Mouse (Mus musculus): ENCODE data around the gene Cars2. TPM values are rescaled to one million over a fixed set of nuclear protein-coding genes. Genes with fewer than 3 reads are reported as not detected.

Gene Cars2
- total and polyA plus RNA-seq, 3 experiments = 62.8 to 63.8 TPM; not detected in 1

GRCm38 (mm10) chr8:11478807-11479527 lies 71.6 kb downstream of the Cars2 start:
- no peak for DNase-seq (ENCODE audit: low read depth, low spot score)
- no peak overlapping the region for H3K27ac ChIP-seq (ENCODE audit: control insufficient read depth, low read depth, low read length)
- peaks cover 6% of the 10 kb centered on the region for H3K79me2 ChIP-seq (ENCODE audit: control insufficient read depth, insufficient read depth, low read length, poor library complexity)
- peaks cover 0 to 2% of the 10 kb centered on the region in 2 experiments; a peak in 1 of 4 replicates for H3K36me3 ChIP-seq (ENCODE audit: control insufficient read depth in 1 of 2, insufficient read depth in 2 of 2, low read length in 2 of 2)
- H3K9me3 ChIP-seq (replicated peaks; ENCODE audit: insufficient read depth, low read length) = no peaks in the 10 kb centered on the region
- H3K4me1 ChIP-seq (ENCODE audit: control insufficient read depth in 1 of 2, insufficient read depth in 2 of 2, low read length in 2 of 2) = peaks cover 0 to 4% of the 10 kb centered on the region in 2 experiments; a peak in 1 of 4 replicates
- H3K9ac ChIP-seq (ENCODE audit: control insufficient read depth, low read depth, low read length, poor library complexity, severe bottlenecking) = no peak overlapping the region
- no peak for TF ChIP-seq MXI1 (IDR thresholded peaks at IDR 0.05; ENCODE audit: low read depth, low read length)
- no peak for TF ChIP-seq GATA1 (IDR thresholded peaks at IDR 0.05; ENCODE audit: low read depth, low read length)
- no peak for TF ChIP-seq MYB (IDR thresholded peaks at IDR 0.05; ENCODE audit: low read depth, low read length)
- TF ChIP-seq GABPA (IDR thresholded peaks at IDR 0.05; ENCODE audit: low read depth, low read length) = no peak
- TF ChIP-seq MEF2A (IDR thresholded peaks at IDR 0.05; ENCODE audit: extremely low read depth, insufficient replicate concordance, low read depth, low read length, poor library complexity, severe bottlenecking) = no peak
- TF ChIP-seq MAX (IDR thresholded peaks at IDR 0.05; ENCODE audit: low read length) = no peak
- TF ChIP-seq NELFE (IDR thresholded peaks at IDR 0.05; ENCODE audit: low read depth, low read length) = no peak
- TF ChIP-seq CHD1 (IDR thresholded peaks at IDR 0.05; ENCODE audit: low read depth, low read length) = no peak
- no peak for TF ChIP-seq USF1 (IDR thresholded peaks at IDR 0.05; ENCODE audit: low read depth, low read length)
- no peak for TF ChIP-seq ZNF384 (IDR thresholded peaks at IDR 0.05; ENCODE audit: low read depth, low read length)
- TF ChIP-seq ELF1 (IDR thresholded peaks at IDR 0.05; ENCODE audit: low read depth, low read length) = no peak
- no peak overlapping the region for H3K4me3 ChIP-seq (ENCODE audit: control insufficient read depth in 1 of 2, insufficient read depth in 1 of 2, low read depth in 2 of 2, low read length in 2 of 2)
- no peaks in the 10 kb centered on the region for H3K27me3 ChIP-seq (ENCODE audit: control insufficient read depth in 1 of 2, insufficient read depth in 2 of 2, low read length in 2 of 2)

DNA sequence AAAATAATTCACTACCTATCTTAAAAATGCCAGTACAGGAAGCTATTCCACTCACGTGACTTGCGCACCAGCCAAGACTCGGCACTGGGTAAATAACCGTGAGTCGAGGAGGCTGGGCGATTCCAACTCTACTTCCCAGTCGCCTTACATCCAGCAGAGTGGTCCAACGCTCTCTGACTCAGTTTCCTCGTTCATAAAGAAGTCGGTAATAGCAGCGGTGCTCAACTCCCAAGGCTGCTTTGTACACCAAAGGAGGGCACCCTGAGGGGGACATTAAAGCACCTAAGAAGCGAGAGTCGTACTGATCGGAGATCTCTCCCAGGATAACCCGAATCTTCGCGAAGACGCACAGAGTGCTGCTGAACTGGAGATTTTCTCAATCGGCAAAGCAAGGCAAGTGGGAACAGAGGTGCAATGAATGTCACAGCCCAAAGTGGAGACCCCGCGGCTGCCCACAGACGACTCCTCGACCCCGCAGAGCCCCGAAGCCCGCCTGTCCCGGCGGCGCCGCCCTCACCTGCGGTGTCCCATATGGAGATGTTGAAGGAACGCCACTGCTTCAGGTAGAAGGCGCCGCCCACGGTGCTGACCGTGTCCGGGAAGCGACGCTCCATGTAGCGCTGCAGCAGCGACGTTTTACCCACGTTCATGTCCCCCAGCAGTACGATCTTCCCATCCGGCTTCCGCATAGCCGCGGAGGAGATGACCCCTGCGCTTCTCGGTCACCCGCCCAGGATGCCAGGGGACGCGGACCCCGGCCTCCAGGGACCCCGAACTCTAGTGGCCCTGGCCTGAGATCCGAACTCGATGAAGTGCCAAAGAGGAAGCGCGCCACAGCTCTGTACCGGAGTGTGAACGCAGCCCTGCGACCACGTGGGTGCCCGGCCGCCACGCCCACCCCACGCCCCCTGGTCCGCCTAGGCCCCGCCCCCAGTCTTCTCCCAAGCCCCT lies 72.5 kb downstream of the Cars2 start, which contains the start of gene Rab20:
TSS of gene Rab20 (minus strand) at position 900 of the 951 bp plus-strand sequence.
- Histone ChIP-seq H3K27ac (ENCODE audit: control insufficient read depth, low read depth, low read length) (0 out of 2 replicates have a peak within 1 kb of the TSS, but pooled peaks have one; percentile 14), H3K27me3 (ENCODE audit: control insufficient read depth in 1 of 2, insufficient read depth in 2 of 2, low read length in 2 of 2) (no peaks in the 10 kb centered on the region), H3K36me3 (ENCODE audit: control insufficient read depth in 1 of 2, insufficient read depth in 2 of 2, low read length in 2 of 2) (peaks cover 0 to 2% of the 10 kb centered on the region in 2 experiments; a peak in 1 of 4 replicates), H3K9ac (ENCODE audit: control insufficient read depth, low read depth, low read length, poor library complexity, severe bottlenecking) (peak within 1 kb of the TSS; percentile 76), H3K4me3 (ENCODE audit: control insufficient read depth in 1 of 2, insufficient read depth in 1 of 2, low read depth in 2 of 2, low read length in 2 of 2) (peak within 1 kb of the TSS; percentile 59 to 84), H3K9me3 (replicated peaks; ENCODE audit: insufficient read depth, low read length) (no peaks in the 10 kb centered on the region), H3K4me1 (ENCODE audit: control insufficient read depth in 1 of 2, insufficient read depth in 2 of 2, low read length in 2 of 2) (peaks cover 0 to 4% of the 10 kb centered on the region in 2 experiments; a peak in 1 of 4 replicates), H3K79me2 (ENCODE audit: control insufficient read depth, insufficient read depth, low read length, poor library complexity) (peaks cover 6% of the 10 kb centered on the region)
- DNase-seq (ENCODE audit: low read depth, low spot score) = peak; percentile 83
- TF ChIP-seq TBP (IDR thresholded peaks at IDR 0.05; ENCODE audit: low read depth, low read length) (peak; percentile 17; the same call in 1 of the 2 replicates), CHD1 (IDR thresholded peaks at IDR 0.05; ENCODE audit: low read depth, low read length) (no peak), ZKSCAN1 (IDR thresholded peaks at IDR 0.05; ENCODE audit: low read depth, low read length) (no peak), EP300 (IDR thresholded peaks at IDR 0.05; ENCODE audit: low read depth in 1 of 2, low read length in 2 of 2) (peak in 1 of 2 experiments; percentile 15; a peak in 1 of 4 replicates), BHLHE40 (IDR thresholded peaks at IDR 0.05; ENCODE audit: borderline replicate concordance, low read depth, low read length) (peak; percentile 95), NRF1 (IDR thresholded peaks at IDR 0.05; ENCODE audit: insufficient read depth, low read depth, low read length, poor library complexity, severe bottlenecking) (peak; percentile 44; the same call in 1 of the 2 replicates), HCFC1 (IDR thresholded peaks at IDR 0.05; ENCODE audit: low read depth, low read length) (peak; percentile 71), ZMIZ1 (IDR thresholded peaks at IDR 0.05; ENCODE audit: low read depth, low read length) (no peak; the same call in 1 of the 2 replicates), POLR2A (IDR thresholded peaks at IDR 0.05; ENCODE audit: control insufficient read depth in 1 of 2, insufficient read depth in 1 of 2, low read depth in 1 of 2, low read length in 2 of 2, poor library complexity in 1 of 2) (peak in 1 of 2 experiments; percentile 66; a peak in 1 of 4 replicates), UBTF (IDR thresholded peaks at IDR 0.05; ENCODE audit: borderline replicate concordance, insufficient read depth, low read depth, low read length) (no peak), ZC3H11A (IDR thresholded peaks at IDR 0.05; ENCODE audit: low read depth, low read length) (no peak), SMC3 (IDR thresholded peaks at IDR 0.05; ENCODE audit: low read depth, low read length) (no peak), SIN3A (IDR thresholded peaks at IDR 0.05; ENCODE audit: low read length) (peak; percentile 73), MXI1 (IDR thresholded peaks at IDR 0.05; ENCODE audit: low read depth, low read length) (peak; percentile 94), MAX (IDR thresholded peaks at IDR 0.05; ENCODE audit: low read length) (peak; percentile 82), USF1 (IDR thresholded peaks at IDR 0.05; ENCODE audit: low read depth, low read length) (peak; percentile 95), NELFE (IDR thresholded peaks at IDR 0.05; ENCODE audit: low read depth, low read length) (peak; percentile 50), ETS1 (IDR thresholded peaks at IDR 0.05; ENCODE audit: low read depth, low read length) (peak; percentile 47; the same call in 1 of the 2 replicates), CHD2 (IDR thresholded peaks at IDR 0.05; ENCODE audit: low read length) (no peak), TAL1 (IDR thresholded peaks at IDR 0.05; ENCODE audit: low read length) (no peak)

All from MEL (cell line).